Mouse (Mus musculus) heart, embryonic 15.5 days (tissue): ENCODE measurements around the gene Nubp1. TPM values are rescaled to one million over a fixed set of nuclear protein-coding genes. Genes with fewer than 3 reads are reported as not detected.

Experiments used
- polyA plus RNA-seq: library from polyadenylated mRNA; unstranded; fragments of >200 nt; fragmentation: Nextera tagmentation; extraction: Ambion mirVana; gene quantifications from 2 replicates; pipeline ENCODE4 v1.2.1, GENCODE M21; 2015

Nubp1 gene
- polyA plus RNA-seq, 1 experiment from 2014 or later, result 28.7 TPM

Other genes starting within 250 kb of the Nubp1 start
- gene Rpl39l, start 241.7 kb upstream of the Nubp1 start, polyA plus RNA-seq, result 0.37 and 0.47 TPM in 2 replicates
- 0.30 and 0.31 TPM in 2 replicates for gene Atf7ip2, start 219.2 kb upstream of the Nubp1 start, polyA plus RNA-seq
- gene Emp2, start 98.0 kb upstream of the Nubp1 start, polyA plus RNA-seq, result 44.6 and 49.1 TPM in 2 replicates
- 0.87 and 1.1 TPM in 2 replicates for gene Tekt5, start 16.5 kb upstream of the Nubp1 start, polyA plus RNA-seq
- gene Tvp23a, start 35.4 kb downstream of the Nubp1 start, polyA plus RNA-seq, result 3.4 and 5.4 TPM in 2 replicates
- gene Ciita, start 68.1 kb downstream of the Nubp1 start, polyA plus RNA-seq, result 0.53 and 2.4 TPM in 2 replicates
- gene Dexi, start 131.1 kb downstream of the Nubp1 start, polyA plus RNA-seq, result 15.0 and 19.7 TPM in 2 replicates
- 29.9 and 30.4 TPM in 2 replicates for gene Clec16a, start 133.4 kb downstream of the Nubp1 start, polyA plus RNA-seq